ENCODE assay signal across 9 mouse cellular contexts in genomic region chr11:88291688-88292087, GRCm38 (mm10). TPM values are rescaled to one million over a fixed set of nuclear protein-coding genes. Genes with fewer than 3 reads are reported as not detected.
DNase-seq lines count a peak whose midpoint lies in the region; TF ChIP-seq lines count a peak whose summit lies in the region.
"Had no signal": no experiment of that assay in that cellular context is flagged by ENCODE, and none has a peak within 500 bp of the region (broad histone marks: within the 10 kb centered on the region; RNA-seq: fewer than 3 reads in every experiment).

No protein-coding gene starts in this region.

- TF ChIP-seq POLR2A in ES-Bruce4 (IDR thresholded peaks at IDR 0.05; ENCODE audit: insufficient read depth, low read length), result no peak

- DNase-seq in cerebellum, adult 9-10 months, result peak; percentile 29
- no peak for DNase-seq in cerebellum, adult 8-10 months
- DNase-seq in kidney, postnatal 10 days, result peak; percentile 51
- DNase-seq in kidney, adult 8-10 months, result no peak
- DNase-seq in layer of hippocampus, postnatal 10 days (ENCODE audit: low spot score in 2 of 2), result peak; percentile 47 to 56
- DNase-seq in spleen, postnatal 10 days (ENCODE audit: low spot score in 2 of 2), result no peak
- no peak for DNase-seq in thymus, adult 18-20 months

- H3K36me3 ChIP-seq in ES-Bruce4 (ENCODE audit: control insufficient read depth, insufficient read depth, low read length, poor library complexity, severe bottlenecking), result no peaks in the 10 kb centered on the region
- H3K36me3 ChIP-seq: limb, embryonic 12.5 days had no signal

- H3K9me3 ChIP-seq in ES-Bruce4 (replicated peaks; ENCODE audit: control insufficient read depth, insufficient read depth, low read length, poor library complexity, severe bottlenecking), result no peaks in the 10 kb centered on the region
- H3K9me3 ChIP-seq: limb, embryonic 12.5 days had no signal

- no peak overlapping the region for H3K4me3 ChIP-seq in ES-Bruce4 (ENCODE audit: low read depth, low read length)
- H3K4me3 ChIP-seq: limb, embryonic 12.5 days had no signal

- H3K9ac ChIP-seq in ES-Bruce4 (ENCODE audit: low read depth, poor library complexity, severe bottlenecking), result no peak overlapping the region
- H3K9ac ChIP-seq: limb, embryonic 12.5 days had no signal

- no peaks in the 10 kb centered on the region for H3K27me3 ChIP-seq in ES-Bruce4 (ENCODE audit: control insufficient read depth, insufficient read depth, low read length, poor library complexity, severe bottlenecking)

- H3K4me1 ChIP-seq in ES-Bruce4 (ENCODE audit: control insufficient read depth, insufficient read depth, low read length), result no peaks in the 10 kb centered on the region

- no peak for TF ChIP-seq EP300 in ES-Bruce4 (IDR thresholded peaks at IDR 0.05; ENCODE audit: insufficient read depth, low read depth, low read length)

- H3K27ac ChIP-seq in ES-Bruce4 (ENCODE audit: insufficient read depth, low read length), result no peak overlapping the region
- H3K27ac ChIP-seq: limb, embryonic 12.5 days had no signal

- TF ChIP-seq CTCF in ES-Bruce4 (IDR thresholded peaks at IDR 0.05; ENCODE audit: low read depth, low read length), result peak; percentile 65

RNA-seq across cellular contexts. Expression of gene Ccdc182, which starts 2.2 kb away (rescaled TPM):
- polyA plus RNA-seq in ES-Bruce4 (2011; ENCODE audit: insufficient read depth, insufficient read length, low read depth, missing spikeins), result not detected in 2 replicates
- not detected for total RNA-seq in layer of hippocampus, postnatal 10 days (2021)

Comparison
In these comparisons a context has a peak if more than half of its experiments do, and no peak if none do; other contexts are left out.
1. DNase-seq: peak in cerebellum, adult 9-10 months (single experiment), kidney, postnatal 10 days (single experiment) and layer of hippocampus, postnatal 10 days (2 of 2); none in cerebellum, adult 8-10 months (single experiment), kidney, adult 8-10 months (0 of 2), spleen, postnatal 10 days (0 of 2) and thymus, adult 18-20 months (0 of 2).